Mouse (Mus musculus) liver, postnatal 0 days (tissue): ENCODE measurements around the gene Kcnk4.

Source experiments
- CTCF ChIP-seq: sonication (generic); IDR thresholded peaks from 2 replicates; pipeline ENCODE4 v1.5.1; 2016; ENCODE audit warnings: antibody characterized with exemption, low read depth
- EP300 ChIP-seq: IDR thresholded peaks from 2 replicates; pipeline ENCODE4 v1.6.1; 2016; ENCODE audit warnings: antibody characterized with exemption, low read depth, mild to moderate bottlenecking

- no peak for TF ChIP-seq CTCF
- TF ChIP-seq EP300: no peak
These were observed 8.5 kb downstream of the Kcnk4 start for GRCm38 (mm10) chr19:6925611-6926329.
